In genomic region chr11:33958713-33959112, GRCm38 (mm10) we compare ENCODE assay signal across 8 mouse cellular contexts. TPM values are rescaled to one million over a fixed set of nuclear protein-coding genes. Genes with fewer than 3 reads are reported as not detected.
DNase-seq lines count a peak whose midpoint lies in the region; ATAC-seq and TF ChIP-seq lines count a peak whose summit lies in the region.

No protein-coding gene starts in this region.

- H3K4me3 ChIP-seq in heart, adult 2 months: no peak overlapping the region
- no peak overlapping the region for H3K4me3 ChIP-seq in heart, embryonic 12.5 days

- H3K27me3 ChIP-seq in heart, adult 2 months (ENCODE audit: control insufficient read depth, insufficient read depth, low read length): no peaks in the 10 kb centered on the region
- 0 out of 2 replicates have a peak, but pooled peaks cover 8% of the 10 kb centered on the region for H3K27me3 ChIP-seq in heart, embryonic 12.5 days (replicated peaks)

- H3K4me2 ChIP-seq in heart, embryonic 12.5 days: no peak overlapping the region

- H3K27ac ChIP-seq in heart, adult 2 months: no peak overlapping the region
- H3K27ac ChIP-seq in heart, embryonic 12.5 days (ENCODE audit: poor library complexity, severe bottlenecking): no peak overlapping the region

- no peaks in the 10 kb centered on the region for H3K36me3 ChIP-seq in heart, adult 2 months (ENCODE audit: control insufficient read depth, insufficient read depth, low read length)
- no peaks in the 10 kb centered on the region for H3K36me3 ChIP-seq in heart, embryonic 12.5 days

- no peak for ATAC-seq in heart, embryonic 12.5 days (ENCODE audit: insufficient number of reproducible peaks, low FRiP score)

- TF ChIP-seq POLR2A in heart, adult 2 months (IDR thresholded peaks at IDR 0.05; ENCODE audit: insufficient read depth, low read depth, low read length): no peak

- peak; percentile 68 for TF ChIP-seq CTCF in heart, adult 2 months (IDR thresholded peaks at IDR 0.05)

- H3K4me1 ChIP-seq in heart, adult 2 months (ENCODE audit: control insufficient read depth, insufficient read depth, low read length): no peaks in the 10 kb centered on the region
- peaks cover 18% of the 10 kb centered on the region for H3K4me1 ChIP-seq in heart, embryonic 12.5 days (replicated peaks)

- intact Hi-C loops in heart, adult 2 months (cut with DNase I): no loop called here

- no peak for TF ChIP-seq EP300 in heart, adult 2 months (IDR thresholded peaks at IDR 0.05; ENCODE audit: insufficient read depth, low read depth, low read length)

- 70% methylated on average over 8 of the region's 8 CpGs for WGBS in heart, adult 2 months
- 71% methylated on average over 8 of the region's 8 CpGs for WGBS in heart, embryonic 12.5 days

- H3K79me2 ChIP-seq in heart, adult 2 months (replicated peaks; ENCODE audit: control insufficient read depth, insufficient read depth, low read length): no peaks in the 10 kb centered on the region

- peak in 1 of 2 experiments; percentile 49 for DNase-seq in heart, adult 2 months
- DNase-seq in right cerebral cortex, postnatal 14 days: peak; percentile 37
- no peak for DNase-seq in right cerebral cortex, postnatal 36 days (ENCODE audit: low spot score in 2 of 2)
- DNase-seq in adrenal gland, postnatal 14 days: peak; percentile 46
- DNase-seq in induced T-regulatory cell, adult 2 months (ENCODE audit: low read depth): peak; percentile 82
- DNase-seq in thymus, postnatal 0 days (ENCODE audit: low spot score): peak; percentile 63
- no peak for DNase-seq in MN1 (ENCODE audit: low spot score)

- no peaks in the 10 kb centered on the region for H3K9me3 ChIP-seq in heart, embryonic 12.5 days (replicated peaks)

- H3K9ac ChIP-seq in heart, adult 2 months (ENCODE audit: low read depth, low read length): no peak overlapping the region
- H3K9ac ChIP-seq in heart, embryonic 12.5 days: no peak overlapping the region

RNA-seq across cellular contexts. Expression of gene Kcnmb1, which starts 4.1 kb away (rescaled TPM):
- 1 to 10 TPM; 1.0 to 1.1 TPM for total RNA-seq in heart, adult 2 months (2021)
- 2.1 and 3.2 TPM in 2 replicates for polyA plus RNA-seq in heart, adult 2 months (2012; rRNA removed)
- polyA plus RNA-seq in heart, embryonic 12.5 days (2016; fragmentation: Nextera tagmentation; extraction: Ambion mirVana): 4.6 and 4.7 TPM in 2 replicates
- 0.11 and 0.38 TPM in 2 replicates for total RNA-seq in adrenal gland, postnatal 14 days (2021)
- polyA plus RNA-seq in thymus, postnatal 0 days (2015; fragmentation: Nextera tagmentation; extraction: Ambion mirVana): 0.23 and 0.34 TPM in 2 replicates

RNA-seq across cellular contexts. Expression of gene Kcnip1, which starts 34.2 kb away (rescaled TPM):
- total RNA-seq in heart, adult 2 months (2021): under 1 TPM in 1 of 2 experiments, not detected in 1; 0.11 TPM
- polyA plus RNA-seq in heart, adult 2 months (2012; rRNA removed): 0.18 and 0.20 TPM in 2 replicates
- 0.24 and 0.54 TPM in 2 replicates for polyA plus RNA-seq in heart, embryonic 12.5 days (2016; fragmentation: Nextera tagmentation; extraction: Ambion mirVana)
- total RNA-seq in adrenal gland, postnatal 14 days (2021): 5.1 and 5.4 TPM in 2 replicates
- polyA plus RNA-seq in thymus, postnatal 0 days (2015; fragmentation: Nextera tagmentation; extraction: Ambion mirVana): 0.14 and 0.22 TPM in 2 replicates

Comparison
In these comparisons a context has a peak if more than half of its experiments do, and no peak if none do; other contexts are left out.
1. DNase-seq: peak in right cerebral cortex, postnatal 14 days (single experiment), adrenal gland, postnatal 14 days (single experiment), induced T-regulatory cell, adult 2 months (single experiment) and thymus, postnatal 0 days (single experiment); none in right cerebral cortex, postnatal 36 days (0 of 2) and MN1 (single experiment).